Mouse (Mus musculus): Measurements from ENCODE around the gene Dnah17. TPM values are rescaled to one million over a fixed set of nuclear protein-coding genes. Genes with fewer than 3 reads are reported as not detected.

Gene Dnah17
- polyA plus RNA-seq, 1 experiment from 2014 or later, result 0.32 TPM

DNA sequence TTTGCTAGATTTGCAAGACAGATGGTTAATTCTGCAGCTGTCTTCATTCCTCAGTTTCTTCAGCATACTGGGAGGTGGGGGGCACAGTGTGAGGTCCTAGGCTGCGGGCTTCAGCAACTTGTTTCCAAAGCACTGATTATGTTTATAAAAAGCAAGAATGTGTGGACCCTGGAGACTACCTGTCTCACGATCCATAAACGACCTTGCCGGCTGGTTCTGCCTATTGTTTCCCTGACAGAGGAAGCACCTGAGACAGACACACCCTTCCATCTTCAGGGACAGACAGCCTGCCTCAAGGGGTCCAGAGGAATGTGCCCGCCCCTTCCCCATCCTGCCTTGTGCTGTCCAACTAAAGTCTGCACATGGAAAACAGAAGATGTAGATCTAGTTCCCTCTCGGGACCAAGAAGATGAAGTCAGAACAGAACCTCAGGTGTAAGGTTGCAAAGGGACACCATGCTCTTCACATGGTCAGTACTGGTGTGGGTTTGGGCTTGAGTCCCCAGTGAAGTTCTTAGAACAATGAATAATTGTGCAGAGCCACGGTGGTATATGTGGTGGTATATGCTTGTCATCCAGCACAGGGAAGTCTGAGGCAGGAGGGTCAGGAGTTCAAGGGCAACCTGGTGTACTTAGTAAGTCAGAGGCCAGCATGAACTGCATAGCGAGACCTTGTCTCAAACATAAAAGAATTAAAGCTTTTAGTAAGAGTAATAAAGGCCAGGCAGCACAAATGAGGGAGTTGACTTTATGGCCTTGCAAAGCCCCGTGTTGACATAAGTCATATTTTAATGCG lies 10.5 kb upstream of the Dnah17 start:
- H3K27ac ChIP-seq, result no peak overlapping the region
- H3K4me2 ChIP-seq, result no peak overlapping the region
- WGBS, result 77% methylated on average over 10 of the region's 10 CpGs
- H3K9me3 ChIP-seq, result peaks cover 8% of the 10 kb centered on the region; the same call in 1 of the 2 replicates
- H3K4me3 ChIP-seq, result no peak overlapping the region
- H3K9ac ChIP-seq, result no peak overlapping the region
- no peaks in the 10 kb centered on the region for H3K27me3 ChIP-seq
- ATAC-seq (ENCODE audit: low FRiP score), result no peak
- peaks cover 6% of the 10 kb centered on the region; the same call in 1 of the 2 replicates for H3K36me3 ChIP-seq
- peaks cover 25% of the 10 kb centered on the region for H3K4me1 ChIP-seq (replicated peaks)

DNA sequence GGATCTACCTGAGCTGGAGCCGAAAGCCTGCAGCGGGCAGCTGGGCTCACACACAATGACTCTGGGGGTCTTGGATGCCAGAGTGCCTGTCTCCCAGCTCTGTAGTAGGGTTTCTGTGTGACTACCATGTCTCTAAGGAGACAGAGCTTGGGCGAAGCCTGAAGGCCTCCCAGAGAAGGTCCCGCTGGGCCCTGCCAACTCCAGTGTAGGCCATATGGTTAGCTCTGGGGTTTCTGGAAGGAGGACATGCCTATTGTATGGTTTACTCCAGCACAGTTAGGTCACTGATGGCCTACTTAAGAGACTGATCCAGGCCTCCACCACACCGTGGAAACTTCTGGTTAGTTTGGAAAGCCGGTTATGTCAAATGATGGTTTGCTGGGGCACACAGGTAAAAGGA lies 7.9 kb upstream of the Dnah17 start:
- no peak for ATAC-seq (ENCODE audit: low FRiP score)
- Histone ChIP-seq H3K4me3 (no peak overlapping the region), H3K27ac (no peak overlapping the region), H3K4me2 (no peak overlapping the region), H3K27me3 (no peaks in the 10 kb centered on the region), H3K9me3 (peaks cover 8% of the 10 kb centered on the region; the same call in 1 of the 2 replicates), H3K4me1 (replicated peaks) (peaks cover 31% of the 10 kb centered on the region), H3K9ac (no peak overlapping the region), H3K36me3 (peaks cover 6% of the 10 kb centered on the region; the same call in 1 of the 2 replicates)
- WGBS, result 95% methylated on average over 6 of the region's 6 CpGs

DNA sequence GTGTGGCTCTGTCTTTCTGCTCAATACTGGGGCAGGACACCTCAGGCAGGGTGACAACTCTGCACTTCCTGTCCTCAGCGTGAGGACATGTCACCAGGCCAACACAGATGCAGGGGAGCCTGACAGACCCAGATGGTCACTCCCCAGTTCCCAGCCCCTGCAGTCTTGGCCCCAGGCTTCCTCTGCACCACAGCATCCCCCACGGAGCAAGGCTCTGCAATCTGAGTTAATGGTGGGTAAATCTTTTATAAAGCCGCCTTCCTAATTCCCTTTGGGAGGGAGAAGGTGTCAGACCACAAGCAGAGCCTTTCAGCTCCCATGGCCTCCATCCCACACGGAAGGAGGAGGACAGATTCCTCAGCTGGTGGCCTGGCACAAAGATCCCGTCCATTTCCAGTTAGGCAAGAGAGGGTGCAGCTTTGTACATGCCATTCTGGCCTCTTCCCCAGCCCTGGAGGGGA lies 5.8 kb upstream of the Dnah17 start:
- 30% methylated on average over 5 of the region's 5 CpGs for WGBS
- peaks cover 6% of the 10 kb centered on the region; the same call in 1 of the 2 replicates for H3K36me3 ChIP-seq
- H3K27ac ChIP-seq, result no peak overlapping the region
- no peak overlapping the region for H3K4me3 ChIP-seq
- no peak overlapping the region for H3K9ac ChIP-seq
- peaks cover 8% of the 10 kb centered on the region; the same call in 1 of the 2 replicates for H3K9me3 ChIP-seq
- no peak overlapping the region for H3K4me2 ChIP-seq
- H3K4me1 ChIP-seq (replicated peaks), result peaks cover 32% of the 10 kb centered on the region
- H3K27me3 ChIP-seq, result no peaks in the 10 kb centered on the region
- no peak for ATAC-seq (ENCODE audit: low FRiP score)

DNA sequence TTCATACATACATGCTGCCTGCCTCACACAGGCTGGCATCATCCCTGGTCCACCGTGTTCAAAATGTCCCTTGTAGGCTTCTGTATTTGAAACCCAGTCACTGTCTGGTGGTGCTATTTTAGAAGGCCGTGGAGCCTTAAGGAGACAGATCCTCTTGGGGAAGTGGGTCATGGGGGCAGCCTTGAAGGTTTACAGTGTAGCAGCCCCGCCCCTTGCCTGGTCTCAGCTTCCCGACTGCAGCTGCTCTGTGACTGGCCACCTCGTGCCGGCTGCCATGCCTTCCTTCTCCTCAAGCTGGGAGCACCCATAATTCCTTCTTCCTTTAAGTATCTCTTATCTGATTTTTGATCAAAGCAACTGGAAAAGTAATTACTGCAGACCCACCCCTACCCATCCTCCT lies 4.8 kb upstream of the Dnah17 start:
- H3K27me3 ChIP-seq, result no peaks in the 10 kb centered on the region
- peaks cover 8% of the 10 kb centered on the region; the same call in 1 of the 2 replicates for H3K9me3 ChIP-seq
- H3K36me3 ChIP-seq, result peaks cover 6% of the 10 kb centered on the region; the same call in 1 of the 2 replicates
- H3K27ac ChIP-seq, result no peak overlapping the region
- no peak for ATAC-seq (ENCODE audit: low FRiP score)
- H3K4me2 ChIP-seq, result no peak overlapping the region
- no peak overlapping the region for H3K4me3 ChIP-seq
- 89% methylated on average over 6 of the region's 6 CpGs for WGBS
- peaks cover 29% of the 10 kb centered on the region for H3K4me1 ChIP-seq (replicated peaks)
- H3K9ac ChIP-seq, result no peak overlapping the region

DNA sequence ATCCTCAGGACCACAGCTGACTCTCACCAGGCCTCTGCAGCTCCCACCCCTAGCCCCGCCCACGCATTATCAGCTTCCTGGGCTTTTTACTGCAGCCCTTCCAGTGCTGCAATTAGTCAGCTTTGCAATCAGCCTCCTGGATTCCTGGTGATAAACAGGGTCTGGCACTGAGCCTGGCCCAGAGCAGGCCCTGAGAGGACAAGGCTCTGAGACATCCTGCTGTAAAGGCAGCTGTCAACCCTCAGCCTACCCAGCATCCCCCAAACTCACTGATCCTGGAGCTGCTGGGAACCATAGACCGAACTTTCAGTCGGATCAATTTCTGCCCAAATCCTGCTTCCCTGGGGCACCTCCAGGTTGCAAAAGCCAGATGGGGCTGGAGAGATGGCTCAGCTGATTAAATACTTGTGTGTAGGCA lies 3.3 kb upstream of the Dnah17 start:
- 40% methylated on average over 4 of the region's 4 CpGs for WGBS
- ATAC-seq (ENCODE audit: low FRiP score), result 0 out of 2 replicates have a peak, but pooled peaks have one; percentile 43

DNA sequence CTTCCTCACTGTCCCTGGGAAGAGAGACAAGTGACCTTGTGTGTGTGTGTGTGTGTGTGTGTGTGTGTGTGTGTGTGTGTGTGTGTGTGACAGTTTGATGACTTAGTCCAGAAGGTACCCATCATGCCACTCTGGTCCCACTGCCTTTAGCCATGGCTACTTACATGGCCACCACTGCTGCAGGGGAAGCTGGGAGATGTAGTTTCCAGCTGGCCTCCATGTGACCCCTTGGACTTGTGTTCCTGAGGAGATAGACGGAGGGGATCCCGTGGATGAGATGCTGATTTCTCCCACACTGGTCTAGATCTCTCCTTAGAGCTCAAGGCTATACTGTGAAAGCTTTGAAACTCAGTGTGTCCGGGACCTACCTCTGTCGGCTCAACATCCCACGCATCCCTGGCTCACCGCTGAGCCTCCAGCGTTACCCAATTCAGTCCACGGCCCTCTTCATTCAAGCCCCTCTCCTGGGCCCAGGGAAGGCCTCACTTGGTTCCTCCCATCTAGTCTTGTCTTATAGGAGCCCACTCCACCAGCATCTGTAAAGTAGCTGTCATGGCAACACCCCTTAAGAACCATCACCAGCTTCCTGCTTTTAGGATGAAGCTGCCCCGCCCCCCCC lies 2.8 kb upstream of the Dnah17 start:
- Histone ChIP-seq H3K9ac (no peak overlapping the region), H3K27ac (peak overlapping the region; percentile 79), H3K4me1 (replicated peaks) (peaks cover 29% of the 10 kb centered on the region), H3K4me2 (no peak overlapping the region), H3K27me3 (no peaks in the 10 kb centered on the region), H3K9me3 (0 out of 2 replicates have a peak, but pooled peaks cover under 1% of the 10 kb centered on the region), H3K4me3 (no peak overlapping the region), H3K36me3 (no peaks in the 10 kb centered on the region)
- WGBS, result 64% methylated on average over 9 of the region's 9 CpGs
- 0 out of 2 replicates have a peak, but pooled peaks have one; percentile 36 for ATAC-seq (ENCODE audit: low FRiP score)

More for the DNA sequence above, 3.3 kb upstream of the Dnah17 start:
- Histone ChIP-seq H3K9ac (no peak overlapping the region), H3K4me3 (no peak overlapping the region), H3K36me3 (peaks cover 3% of the 10 kb centered on the region; the same call in 1 of the 2 replicates), H3K9me3 (peaks cover 6% of the 10 kb centered on the region; the same call in 1 of the 2 replicates), H3K27me3 (no peaks in the 10 kb centered on the region), H3K4me2 (no peak overlapping the region), H3K27ac (peak overlapping the region; percentile 79), H3K4me1 (replicated peaks) (peaks cover 29% of the 10 kb centered on the region)

DNA sequence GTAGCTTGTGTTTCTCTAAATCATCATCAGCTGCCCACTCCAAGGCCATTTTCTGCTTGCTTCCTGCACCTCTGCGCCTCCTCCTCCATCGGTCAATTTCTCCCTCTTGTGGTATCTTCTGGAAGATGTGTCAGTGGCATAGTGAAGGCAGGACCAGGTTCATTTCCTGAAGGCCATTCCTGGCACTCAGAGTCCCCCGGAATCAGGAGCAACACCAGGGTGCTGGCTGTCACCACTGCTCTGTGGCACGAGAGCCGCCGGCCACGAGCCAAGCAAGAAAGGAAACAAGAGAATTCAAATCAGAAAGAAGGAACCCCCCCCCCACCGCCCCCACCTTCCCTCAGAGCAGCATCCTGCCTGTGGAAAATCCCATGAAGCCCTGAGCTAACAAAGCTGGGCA lies 1.7 kb upstream of the Dnah17 start:
- Histone ChIP-seq H3K27ac (no peak overlapping the region), H3K36me3 (no peaks in the 10 kb centered on the region), H3K9me3 (no peaks in the 10 kb centered on the region), H3K4me1 (replicated peaks) (peaks cover 29% of the 10 kb centered on the region), H3K4me3 (no peak overlapping the region), H3K9ac (no peak overlapping the region), H3K4me2 (no peak overlapping the region), H3K27me3 (no peaks in the 10 kb centered on the region)
- ATAC-seq (ENCODE audit: low FRiP score), result no peak
- 82% methylated on average over 8 of the region's 8 CpGs for WGBS

DNA sequence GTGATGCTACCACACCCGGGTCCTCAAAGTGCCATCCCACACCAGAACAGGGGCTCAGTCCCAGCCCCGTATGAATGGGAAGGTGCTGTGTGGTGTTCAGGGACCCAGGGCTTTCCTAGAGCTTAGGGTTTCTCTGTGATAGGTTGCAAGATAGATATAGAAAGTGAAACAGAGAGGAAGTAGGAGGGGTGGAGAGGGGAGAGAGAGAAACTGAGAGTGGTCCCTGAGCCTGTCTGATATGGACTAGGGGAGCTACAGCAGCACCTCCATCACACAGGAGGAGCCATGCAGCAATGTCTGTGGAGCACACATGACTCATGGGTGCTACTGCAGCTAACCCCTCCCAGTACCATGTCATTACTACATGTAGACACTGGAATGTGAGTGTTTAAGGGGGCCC lies 622 bp downstream of the Dnah17 start:
- ATAC-seq (ENCODE audit: low FRiP score), result no peak
- Histone ChIP-seq H3K36me3 (no peaks in the 10 kb centered on the region), H3K9me3 (no peaks in the 10 kb centered on the region), H3K27ac (no peak overlapping the region), H3K4me2 (no peak overlapping the region), H3K4me3 (no peak overlapping the region), H3K27me3 (no peaks in the 10 kb centered on the region), H3K4me1 (replicated peaks) (peaks cover 21% of the 10 kb centered on the region), H3K9ac (no peak overlapping the region)
- 90% methylated on average over 2 of the region's 2 CpGs for WGBS

DNA sequence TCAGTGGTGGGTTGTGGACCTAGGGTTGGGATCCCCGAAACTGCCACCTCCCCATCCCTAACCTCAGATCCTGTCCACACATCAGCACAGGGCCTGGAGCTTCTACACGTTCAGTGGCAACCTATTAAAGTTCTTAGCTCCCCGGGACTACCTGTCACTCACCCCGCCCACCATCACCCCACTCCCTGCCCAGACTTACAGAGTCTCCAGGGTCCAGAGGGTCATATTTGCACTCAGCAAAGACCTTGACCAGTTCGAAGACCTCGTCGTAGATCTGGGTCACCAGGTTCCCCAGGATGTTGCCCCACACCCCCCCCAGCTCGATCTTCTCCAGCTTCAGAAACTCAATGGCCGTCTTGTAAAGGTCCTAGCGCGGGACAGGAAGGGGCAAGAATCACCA lies 8.8 kb downstream of the Dnah17 start:
- Histone ChIP-seq H3K4me2 (no peak overlapping the region), H3K9ac (no peak overlapping the region), H3K27me3 (no peaks in the 10 kb centered on the region), H3K4me3 (no peak overlapping the region), H3K27ac (no peak overlapping the region), H3K36me3 (no peaks in the 10 kb centered on the region), H3K4me1 (replicated peaks) (no peaks in the 10 kb centered on the region), H3K9me3 (no peaks in the 10 kb centered on the region)
- no peak for ATAC-seq (ENCODE audit: low FRiP score)
- WGBS, result 91% methylated on average over 11 of the region's 11 CpGs

DNA sequence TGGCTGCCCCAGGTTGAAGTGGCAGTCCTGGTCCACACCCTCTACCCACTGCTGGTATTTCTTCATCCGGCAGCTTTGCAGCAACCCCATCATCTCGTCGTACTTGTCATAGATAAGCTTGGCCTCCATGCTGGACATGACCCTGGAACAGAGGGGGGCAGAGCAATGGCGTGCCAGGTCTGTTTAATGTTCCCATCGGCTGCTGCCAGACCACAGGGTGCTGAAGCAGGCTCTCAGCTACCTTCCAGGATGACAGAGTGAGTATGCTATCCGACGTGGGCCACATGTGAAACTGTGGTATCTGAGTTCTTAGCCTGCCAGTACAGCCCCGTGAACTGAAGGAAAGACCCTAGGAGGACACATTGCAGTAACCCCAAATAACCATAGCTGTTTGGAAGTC lies 11.7 kb downstream of the Dnah17 start:
- no peak for ATAC-seq (ENCODE audit: low FRiP score)
- Histone ChIP-seq H3K27ac (no peak overlapping the region), H3K4me2 (no peak overlapping the region), H3K36me3 (no peaks in the 10 kb centered on the region), H3K9me3 (no peaks in the 10 kb centered on the region), H3K27me3 (no peaks in the 10 kb centered on the region), H3K9ac (no peak overlapping the region), H3K4me1 (replicated peaks) (no peaks in the 10 kb centered on the region), H3K4me3 (no peak overlapping the region)
- 88% methylated on average over 8 of the region's 8 CpGs for WGBS

DNA sequence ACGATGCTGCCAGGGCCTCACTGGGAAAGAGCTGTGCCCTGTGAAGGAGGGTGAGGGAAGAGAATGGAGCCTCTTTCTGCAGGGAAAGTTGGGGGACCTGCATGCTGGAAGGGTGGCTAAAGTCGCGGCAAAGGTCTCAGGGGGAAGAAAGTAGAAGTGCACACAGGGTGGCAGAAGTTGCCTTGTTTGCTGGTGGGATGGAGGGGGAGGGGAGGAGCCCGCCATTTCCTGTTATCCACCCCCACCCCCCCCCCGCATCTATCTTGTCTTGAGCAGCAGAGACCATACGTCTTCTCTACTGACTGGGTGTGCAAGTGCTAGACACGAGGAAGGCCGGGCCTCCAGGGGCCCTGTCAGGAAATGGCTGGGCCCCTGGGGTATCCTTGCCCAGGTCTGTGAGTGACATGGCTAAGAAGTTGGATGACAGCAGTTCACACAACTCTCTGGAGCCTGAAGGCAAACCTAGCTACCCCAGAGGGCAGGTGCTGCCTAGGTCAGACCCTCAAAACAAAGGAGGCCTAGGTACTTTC lies 15.8 kb downstream of the Dnah17 start:
- ATAC-seq (ENCODE audit: low FRiP score), result no peak
- 73% methylated on average over 8 of the region's 8 CpGs for WGBS
- no peaks in the 10 kb centered on the region for H3K9me3 ChIP-seq
- no peak overlapping the region for H3K4me3 ChIP-seq
- H3K27me3 ChIP-seq, result no peaks in the 10 kb centered on the region
- no peak overlapping the region for H3K9ac ChIP-seq
- H3K27ac ChIP-seq, result no peak overlapping the region
- H3K36me3 ChIP-seq, result no peaks in the 10 kb centered on the region
- H3K4me2 ChIP-seq, result no peak overlapping the region
- no peaks in the 10 kb centered on the region for H3K4me1 ChIP-seq (replicated peaks)

DNA sequence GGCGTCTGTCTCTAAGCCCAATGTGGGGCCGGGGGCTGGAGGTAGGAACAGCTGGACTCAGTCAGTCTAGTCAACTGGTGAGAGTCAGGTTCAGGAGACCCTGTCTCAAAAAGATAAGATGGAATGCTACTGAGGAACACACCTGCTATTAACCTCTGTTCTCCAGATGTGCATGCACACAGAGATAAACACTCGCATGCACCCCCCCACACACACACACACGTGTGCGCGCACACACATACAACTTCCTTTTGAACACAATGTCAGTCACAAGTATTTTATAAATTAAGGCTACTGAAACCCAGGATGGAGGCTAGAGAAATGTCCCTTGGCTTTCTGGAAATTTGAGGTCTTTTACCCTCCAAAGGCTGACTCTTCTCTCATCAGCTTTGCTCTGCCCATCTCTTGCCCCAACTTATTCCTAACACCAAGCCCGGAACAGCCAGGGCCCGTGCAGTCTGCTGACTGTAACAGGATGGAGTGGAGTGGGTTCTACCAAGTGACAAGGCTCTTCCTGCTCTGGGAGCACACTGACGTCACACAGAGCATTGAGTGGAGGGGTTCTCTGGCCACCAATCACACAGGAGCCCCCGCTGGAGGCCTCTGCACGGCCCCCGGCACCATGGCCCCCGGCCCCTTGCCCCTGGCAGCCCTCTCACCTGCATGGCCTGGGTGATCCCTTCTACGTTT lies 16.8 kb downstream of the Dnah17 start:
- H3K9ac ChIP-seq, result no peak overlapping the region
- H3K4me1 ChIP-seq (replicated peaks), result no peaks in the 10 kb centered on the region
- H3K4me3 ChIP-seq, result no peak overlapping the region
- 91% methylated on average over 14 of the region's 14 CpGs for WGBS
- H3K36me3 ChIP-seq, result no peaks in the 10 kb centered on the region
- no peak for ATAC-seq (ENCODE audit: low FRiP score)
- H3K4me2 ChIP-seq, result no peak overlapping the region
- H3K9me3 ChIP-seq, result no peaks in the 10 kb centered on the region
- H3K27ac ChIP-seq, result no peak overlapping the region
- no peaks in the 10 kb centered on the region for H3K27me3 ChIP-seq

Data from hindbrain, embryonic 13.5 days (tissue).